In genomic region chr14:21053586-21053985, GRCm38 (mm10) we compare ENCODE assay signal across 7 mouse cellular contexts. TPM values are rescaled to one million over a fixed set of nuclear protein-coding genes. Genes with fewer than 3 reads are reported as not detected.
DNase-seq lines count a peak whose midpoint lies in the region; ATAC-seq lines count a peak whose summit lies in the region.

No protein-coding gene starts in this region.

- peak overlapping the region; percentile 87; the same call in 1 of the 2 replicates for H3K4me3 ChIP-seq in neural tube, embryonic 11.5 days (ENCODE audit: low read depth, low read length)
- no peak overlapping the region for H3K4me3 ChIP-seq in forebrain, embryonic 14.5 days (ENCODE audit: low read depth, low read length)
- 0 out of 2 replicates have a peak overlapping the region, but pooled peaks have one; percentile 99 for H3K4me3 ChIP-seq in stomach, embryonic 16.5 days (replicated peaks; ENCODE audit: low read length)

- H3K27me3 ChIP-seq in neural tube, embryonic 11.5 days (ENCODE audit: control insufficient read depth, insufficient read depth, low read length), result no peaks in the 10 kb centered on the region
- H3K27me3 ChIP-seq in forebrain, embryonic 14.5 days (replicated peaks; ENCODE audit: control insufficient read depth, insufficient read depth, low read length), result no peaks in the 10 kb centered on the region
- H3K27me3 ChIP-seq in stomach, embryonic 16.5 days (ENCODE audit: control insufficient read depth, insufficient read depth, low read length), result no peaks in the 10 kb centered on the region

- DNase-seq in neural tube, embryonic 11.5 days (ENCODE audit: low spot score), result no peak
- DNase-seq in neural tube, embryonic 10.5 days (ENCODE audit: extremely low spot score, low spot score), result no peak
- DNase-seq in forebrain, embryonic 14.5 days (ENCODE audit: low spot score), result no peak
- DNase-seq in kidney, postnatal 10 days, result peak; percentile 37
- DNase-seq in urinary bladder, postnatal 25 days (ENCODE audit: low spot score), result no peak
- DNase-seq in right cerebral cortex, postnatal 14 days, result no peak

- H3K36me3 ChIP-seq in neural tube, embryonic 11.5 days (ENCODE audit: control insufficient read depth, insufficient read depth, low read length), result no peaks in the 10 kb centered on the region
- H3K36me3 ChIP-seq in forebrain, embryonic 14.5 days (ENCODE audit: control insufficient read depth, insufficient read depth, low read length), result no peaks in the 10 kb centered on the region
- H3K36me3 ChIP-seq in stomach, embryonic 16.5 days (ENCODE audit: control insufficient read depth, insufficient read depth, low read length), result no peaks in the 10 kb centered on the region

- H3K9me3 ChIP-seq in neural tube, embryonic 11.5 days (ENCODE audit: control insufficient read depth, low read length), result no peaks in the 10 kb centered on the region
- no peaks in the 10 kb centered on the region for H3K9me3 ChIP-seq in forebrain, embryonic 14.5 days (replicated peaks; ENCODE audit: control insufficient read depth, low read length)
- H3K9me3 ChIP-seq in stomach, embryonic 16.5 days (replicated peaks; ENCODE audit: control insufficient read depth, low read length), result no peaks in the 10 kb centered on the region

- no peak overlapping the region for H3K27ac ChIP-seq in neural tube, embryonic 11.5 days (ENCODE audit: low read depth, low read length)
- no peak overlapping the region for H3K27ac ChIP-seq in forebrain, embryonic 14.5 days (ENCODE audit: low read depth, low read length)
- H3K27ac ChIP-seq in stomach, embryonic 16.5 days (ENCODE audit: low read length), result no peak overlapping the region

- WGBS in neural tube, embryonic 11.5 days, result 50% methylated on average over 7 of the region's 7 CpGs
- 48% methylated on average over 7 of the region's 7 CpGs for whole genome bisulfite sequencing in forebrain, embryonic 14.5 days
- 52% methylated on average over 7 of the region's 7 CpGs for WGBS in stomach, embryonic 16.5 days

- peaks cover 2% of the 10 kb centered on the region; the same call in 1 of the 2 replicates for H3K4me1 ChIP-seq in neural tube, embryonic 11.5 days (ENCODE audit: control insufficient read depth, insufficient read depth, low read length)
- H3K4me1 ChIP-seq in forebrain, embryonic 14.5 days (ENCODE audit: control insufficient read depth, insufficient read depth, low read length), result peaks cover 9% of the 10 kb centered on the region
- H3K4me1 ChIP-seq in stomach, embryonic 16.5 days (ENCODE audit: control insufficient read depth, insufficient read depth, low read length), result peaks cover 8% of the 10 kb centered on the region

- H3K4me2 ChIP-seq in neural tube, embryonic 11.5 days (ENCODE audit: low read depth), result peak overlapping the region; percentile 93; the same call in 1 of the 2 replicates
- peak overlapping the region; percentile 60 for H3K4me2 ChIP-seq in forebrain, embryonic 14.5 days (ENCODE audit: low read length)
- peak overlapping the region; percentile 98 for H3K4me2 ChIP-seq in stomach, embryonic 16.5 days (ENCODE audit: low read depth, low read length)

- no peak for ATAC-seq in neural tube, embryonic 11.5 days (ENCODE audit: insufficient read depth, low FRiP score, low TSS enrichment)
- no peak for ATAC-seq in forebrain, embryonic 14.5 days
- ATAC-seq in stomach, embryonic 16.5 days (ENCODE audit: insufficient read depth, low FRiP score), result no peak

- H3K9ac ChIP-seq in neural tube, embryonic 11.5 days (ENCODE audit: low read length), result no peak overlapping the region
- H3K9ac ChIP-seq in forebrain, embryonic 14.5 days (ENCODE audit: low read length), result no peak overlapping the region
- H3K9ac ChIP-seq in stomach, embryonic 16.5 days (ENCODE audit: low read length), result no peak overlapping the region

RNA-seq across cellular contexts. Expression of gene Adk, which starts 1.2 kb away (rescaled TPM):
- 106 and 118 TPM in 2 replicates for polyA plus RNA-seq in neural tube, embryonic 11.5 days (2014; fragmentation: Nextera tagmentation; extraction: Ambion mirVana)
- 79.9 and 81.7 TPM in 2 replicates for polyA plus RNA-seq in forebrain, embryonic 14.5 days (2014; fragmentation: Nextera tagmentation; extraction: Ambion mirVana)
- polyA plus RNA-seq in stomach, embryonic 16.5 days (2015; fragmentation: Nextera tagmentation; extraction: Ambion mirVana), result 138 and 151 TPM in 2 replicates

RNA-seq across cellular contexts. Expression of gene Ap3m1, which starts 1.3 kb away (rescaled TPM):
- polyA plus RNA-seq in neural tube, embryonic 11.5 days (2014; fragmentation: Nextera tagmentation; extraction: Ambion mirVana), result 127 and 132 TPM in 2 replicates
- polyA plus RNA-seq in forebrain, embryonic 14.5 days (2014; fragmentation: Nextera tagmentation; extraction: Ambion mirVana), result 139 and 145 TPM in 2 replicates
- 66.4 and 73.8 TPM in 2 replicates for polyA plus RNA-seq in stomach, embryonic 16.5 days (2015; fragmentation: Nextera tagmentation; extraction: Ambion mirVana)
